Mouse (Mus musculus): ENCODE results near the gene Schip1.

Schip1 gene

DNA sequence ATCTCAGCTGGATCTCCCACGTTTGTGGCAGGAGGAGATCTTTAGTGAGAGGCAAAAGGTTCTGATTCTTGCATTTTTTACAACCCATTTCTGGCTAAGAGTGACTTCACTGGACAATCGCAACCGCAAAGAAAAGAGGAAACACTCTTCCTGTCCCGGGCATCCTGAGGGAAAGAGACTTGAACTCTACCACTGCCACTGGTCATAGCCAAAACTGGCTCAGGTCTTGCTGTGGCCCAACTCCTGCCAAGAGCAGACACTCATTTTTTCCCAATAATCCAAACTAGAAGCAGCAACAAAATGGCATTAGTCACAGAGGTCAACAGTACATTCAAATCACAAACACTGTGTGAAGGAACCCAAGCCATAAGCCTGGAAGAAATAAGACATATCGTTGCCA, 597.8 kb downstream of the Schip1 start:
- no peak for DNase-seq (ENCODE audit: low read depth, low spot score)

DNA sequence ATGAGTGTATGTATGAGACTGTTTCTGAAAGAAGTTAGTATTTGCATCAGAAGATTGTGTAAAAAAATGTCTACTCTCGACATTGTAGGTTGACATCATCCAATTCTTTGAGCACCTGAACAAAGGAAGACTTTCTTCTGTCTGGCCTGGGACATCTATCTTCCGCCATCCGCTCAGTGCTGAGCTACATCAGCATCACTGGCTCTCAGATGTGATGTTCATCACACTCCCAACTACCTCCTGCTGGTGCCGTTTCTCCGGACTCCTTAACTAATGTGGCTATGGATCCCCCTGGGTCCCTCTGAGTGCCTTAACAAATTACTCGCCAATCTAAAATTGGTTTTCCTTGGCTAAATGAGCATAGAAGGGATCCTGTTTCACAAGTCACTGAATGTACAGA, 599.7 kb downstream of the Schip1 start:
- DNase-seq (ENCODE audit: low read depth, low spot score): no peak

DNA sequence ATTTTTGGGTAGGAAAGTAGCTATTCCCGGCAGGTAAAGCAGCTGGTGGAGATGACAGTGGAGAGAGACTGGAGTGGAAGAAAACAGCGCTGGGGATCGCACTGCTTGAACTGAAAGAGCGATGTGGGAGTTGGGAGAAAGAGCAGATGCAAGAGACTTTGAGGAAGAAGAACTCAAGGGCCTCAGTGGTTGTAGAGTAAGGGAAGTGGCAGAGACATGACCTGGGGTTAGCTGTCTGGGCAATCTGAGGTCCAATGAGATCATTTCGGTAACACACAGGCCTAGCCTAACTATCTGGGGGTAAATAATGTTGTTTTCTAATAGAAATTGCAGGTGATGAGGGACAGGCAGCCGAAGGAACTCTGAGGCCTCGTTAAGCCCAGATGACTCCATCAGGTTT, 601.8 kb downstream of the Schip1 start:
- no peak for DNase-seq (ENCODE audit: low read depth, low spot score)

DNA sequence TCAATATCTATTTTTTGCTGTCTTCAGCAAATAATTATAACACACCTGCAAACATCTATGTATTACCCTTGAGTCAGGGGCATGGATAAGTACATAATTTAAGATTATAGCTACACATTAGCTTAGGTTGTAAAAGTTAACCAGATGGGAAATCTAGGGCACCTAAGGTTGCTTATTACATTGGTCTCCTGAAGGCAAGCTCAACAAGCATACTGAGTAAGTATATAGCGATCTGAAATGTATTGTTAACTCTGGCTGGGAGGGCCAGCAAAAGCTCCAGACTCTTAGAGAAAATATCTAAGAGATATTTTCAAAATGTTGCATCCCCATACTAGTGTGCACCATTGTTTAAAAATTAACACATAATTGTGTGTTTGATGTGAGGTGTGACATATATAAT, 603.2 kb downstream of the Schip1 start:
- no peak for DNase-seq (ENCODE audit: low read depth, low spot score)

DNA sequence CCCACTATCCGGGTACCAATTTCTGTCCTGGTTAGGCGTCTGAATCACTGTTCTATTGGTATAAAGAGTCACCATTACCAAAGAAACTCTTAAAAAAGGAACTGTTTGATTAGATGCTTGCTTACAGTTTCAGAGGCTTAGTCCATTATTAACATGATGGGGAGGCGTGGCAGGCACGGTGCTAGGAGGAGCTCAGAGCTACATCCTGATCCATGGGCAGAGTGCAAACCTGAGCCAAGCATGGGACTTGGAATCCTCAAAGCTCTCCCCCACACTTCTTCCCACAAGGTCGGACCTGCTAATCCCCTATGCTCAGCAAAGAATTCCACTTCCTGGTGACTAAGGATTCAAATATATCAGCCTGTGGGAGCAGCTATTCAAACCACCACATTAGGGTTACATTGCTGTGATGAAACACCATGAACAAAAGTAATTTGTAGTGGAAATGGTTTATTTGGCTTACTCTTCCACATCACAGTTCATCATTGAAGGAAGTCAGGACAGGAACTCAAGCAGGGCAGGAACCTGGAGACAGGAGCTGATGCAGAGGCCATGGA, 604.9 kb downstream of the Schip1 start:
- no peak for DNase-seq (ENCODE audit: low read depth, low spot score)

DNA sequence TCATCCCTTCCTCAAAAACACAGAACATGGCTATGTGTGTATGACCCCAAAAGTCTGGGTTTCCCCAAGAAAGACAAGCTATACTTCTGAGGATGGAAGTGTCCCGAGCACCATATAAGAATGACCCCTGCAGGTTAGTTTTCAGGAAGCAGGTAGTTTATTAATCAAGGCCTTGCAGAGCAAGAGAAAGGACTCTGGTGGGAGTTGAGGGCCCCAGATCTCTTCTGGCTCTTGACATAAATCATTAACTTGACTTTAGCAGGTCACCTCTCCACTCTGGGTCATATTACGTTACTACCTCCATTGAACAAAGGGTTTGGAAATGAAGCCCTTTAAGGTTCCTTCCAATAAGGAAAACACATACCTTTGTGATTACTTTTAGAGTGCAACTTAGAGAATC, 610.1 kb downstream of the Schip1 start:
- no peak for DNase-seq (ENCODE audit: low read depth, low spot score)

DNA sequence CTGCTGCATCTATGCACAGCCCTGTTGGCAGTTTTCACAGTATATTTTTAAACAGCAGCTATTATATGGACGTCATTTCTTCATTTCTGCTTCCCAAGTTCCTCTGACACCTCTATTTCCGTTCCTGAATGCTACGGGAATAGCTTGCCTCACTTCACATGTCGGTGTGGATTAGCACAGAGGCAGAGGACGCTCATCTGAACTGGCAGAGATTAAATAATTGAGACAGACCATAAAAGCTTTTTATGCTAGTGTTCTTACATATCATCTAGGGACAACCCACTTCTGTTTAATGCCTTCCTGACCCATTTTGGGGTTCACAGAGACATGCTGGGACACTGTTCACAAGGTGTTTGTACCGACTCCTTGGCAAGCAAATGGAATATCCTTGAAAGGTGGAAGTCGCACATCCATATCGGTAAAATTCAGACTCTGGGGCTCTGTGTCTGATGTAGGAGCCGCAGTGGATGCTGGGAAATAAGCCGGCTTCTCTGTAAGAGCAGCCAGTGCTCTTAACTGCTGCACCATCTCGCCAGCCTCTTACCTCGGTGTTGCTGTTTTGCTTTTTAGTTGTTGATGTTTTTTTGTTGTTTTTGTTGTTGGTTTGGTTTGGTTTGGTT, 610.7 kb downstream of the Schip1 start:
- no peak for DNase-seq (ENCODE audit: low read depth, low spot score)
